Mouse (Mus musculus) liver, adult 2 months (tissue): ENCODE data around the gene Disc1. TPM values are rescaled to one million over a fixed set of nuclear protein-coding genes. Genes with fewer than 3 reads are reported as not detected.
A peak's percentile ranks its signal among the peaks of the same experiment; 100 is the strongest.

Source experiments
- DNase-seq: peaks from one replicate; pipeline ENCODE4 v3.0.0-alpha.2; 2011; ENCODE audit warnings: low read depth, low spot score; ENCODE audit errors: extremely low read depth
- H3K27ac ChIP-seq: fragments of 200-500 bp; replicated peaks from 2 replicates; pipeline ENCODE4 v1.5.1; 2012; ENCODE audit warnings: low read depth, mild to moderate bottlenecking, control low read depth, inconsistent platforms, low read length; ENCODE audit not compliant: insufficient read depth
- H3K27me3 ChIP-seq: fragments of 200-500 bp; 2 replicates; pipeline ENCODE4 v1.6.1; 2012; ENCODE audit warnings: mild to moderate bottlenecking, moderate library complexity, low read length, inconsistent platforms; ENCODE audit not compliant: control insufficient read depth, insufficient read depth
- H3K36me3 ChIP-seq: fragments of 200-500 bp; 2 replicates; pipeline ENCODE4 v1.6.1; 2012; ENCODE audit warnings: low read length, inconsistent platforms; ENCODE audit not compliant: control insufficient read depth, insufficient read depth
- H3K4me1 ChIP-seq: fragments of 200-500 bp; 2 replicates; pipeline ENCODE4 v1.6.1; 2011; ENCODE audit warnings: low read length; ENCODE audit not compliant: control insufficient read depth, insufficient read depth
- H3K4me3 ChIP-seq: fragments of 200-500 bp; 2 replicates; pipeline ENCODE4 v1.5.1; 2011; ENCODE audit warnings: low read depth, mild to moderate bottlenecking, control low read depth, low read length, moderate library complexity; ENCODE audit not compliant: insufficient read depth
- H3K79me2 ChIP-seq: fragments of 200-500 bp; 2 replicates; pipeline ENCODE4 v1.6.1; 2012; ENCODE audit warnings: inconsistent platforms, mild to moderate bottlenecking, low read length, moderate library complexity; ENCODE audit not compliant: control insufficient read depth, insufficient read depth
- H3K9ac ChIP-seq: fragments of 200-500 bp; 2 replicates; pipeline ENCODE4 v1.6.1; 2012; ENCODE audit warnings: low read depth, mild to moderate bottlenecking, control low read depth, inconsistent platforms, low read length
- CTCF ChIP-seq: fragments of 200-500 bp; IDR thresholded peaks from 2 replicates; pipeline ENCODE4 v1.5.1; 2011; ENCODE audit warnings: low read depth, low read length, control low read depth
- POLR2A ChIP-seq: fragments of 200-500 bp; IDR thresholded peaks from 2 replicates; pipeline ENCODE4 v1.6.1; 2011; ENCODE audit warnings: low read length, control low read depth; ENCODE audit not compliant: insufficient read depth; ENCODE audit errors: extremely low read depth
- WGBS: fragments of 180-500 bp; shearing (Covaris S2); methylation state at CpG from one replicate; pipeline ENCODE4 v1.1.7; 2018; 5-methylcytosine and 5-hydroxymethylcytosine counted together
- polyA plus RNA-seq: library from polyadenylated mRNA; depleted of rRNA; stranded (reverse); fragments of >200 nt; gene quantifications from 2 replicates; pipeline ENCODE4 v1.2.3, GENCODE M21; 2012
- total RNA-seq: library from RNA; depleted of rRNA; stranded (reverse); fragments of >200 nt; gene quantifications from 2 replicates; pipeline ENCODE4 v1.2.3, GENCODE M21; 2014

Gene Disc1
- total and polyA plus RNA-seq, 2 experiments, result 0.16 to 0.37 TPM

GRCm38 (mm10) chr8:125031276-125031675 lies 22.7 kb upstream of the Disc1 start:
- Histone ChIP-seq H3K27me3 (no peaks in the 10 kb centered on the region), H3K36me3 (peaks cover 33% of the 10 kb centered on the region), H3K4me3 (no peak overlapping the region), H3K79me2 (no peaks in the 10 kb centered on the region), H3K4me1 (no peaks in the 10 kb centered on the region), H3K9ac (no peak overlapping the region), H3K27ac (no peak overlapping the region)
- no peak for DNase-seq
- 74% methylated on average over 5 of the region's 5 CpGs for WGBS
- TF ChIP-seq CTCF, result no peak
- no peak for TF ChIP-seq POLR2A

GRCm38 (mm10) chr8:125034669-125035068 lies 19.3 kb upstream of the Disc1 start:
- Histone ChIP-seq H3K4me1 (peaks cover 4% of the 10 kb centered on the region; the same call in 1 of the 2 replicates), H3K36me3 (peaks cover 7% of the 10 kb centered on the region; the same call in 1 of the 2 replicates), H3K4me3 (no peak overlapping the region), H3K27me3 (no peaks in the 10 kb centered on the region), H3K79me2 (no peaks in the 10 kb centered on the region), H3K27ac (no peak overlapping the region), H3K9ac (no peak overlapping the region)
- TF ChIP-seq POLR2A, result no peak
- peak; percentile 82 for TF ChIP-seq CTCF
- WGBS, result 56% methylated on average over 8 of the region's 8 CpGs
- no peak for DNase-seq

- Histone ChIP-seq H3K4me1 (peaks cover 4% of the 10 kb centered on the region; the same call in 1 of the 2 replicates), H3K9ac (no peak overlapping the region), H3K27me3 (no peaks in the 10 kb centered on the region), H3K36me3 (peaks cover under 1% of the 10 kb centered on the region; the same call in 1 of the 2 replicates), H3K79me2 (no peaks in the 10 kb centered on the region), H3K4me3 (no peak overlapping the region), H3K27ac (no peak overlapping the region)
- WGBS, result 30% methylated on average over 7 of the region's 7 CpGs
- no peak for TF ChIP-seq POLR2A
- TF ChIP-seq CTCF, result no peak
- DNase-seq, result no peak
Observed at GRCm38 (mm10) chr8:125037081-125037480, 16.9 kb upstream of the Disc1 start.

- Histone ChIP-seq H3K27ac (no peak overlapping the region), H3K36me3 (no peaks in the 10 kb centered on the region), H3K4me3 (no peak overlapping the region), H3K79me2 (no peaks in the 10 kb centered on the region), H3K4me1 (peaks cover 4% of the 10 kb centered on the region; the same call in 1 of the 2 replicates), H3K27me3 (no peaks in the 10 kb centered on the region), H3K9ac (no peak overlapping the region)
- 96% methylated on average over 15 of the region's 15 CpGs for WGBS
- TF ChIP-seq POLR2A (no peak), CTCF (no peak)
- DNase-seq, result no peak
Observed at GRCm38 (mm10) chr8:125038731-125039130, 15.3 kb upstream of the Disc1 start.

- H3K4me1 ChIP-seq, result peaks cover 4% of the 10 kb centered on the region; the same call in 1 of the 2 replicates
- 82% methylated on average over 15 of the region's 15 CpGs for WGBS
- H3K9ac ChIP-seq, result no peak overlapping the region
- TF ChIP-seq POLR2A (no peak), CTCF (no peak)
- no peak overlapping the region for H3K27ac ChIP-seq
- H3K27me3 ChIP-seq, result no peaks in the 10 kb centered on the region
- no peaks in the 10 kb centered on the region for H3K36me3 ChIP-seq
- no peak overlapping the region for H3K4me3 ChIP-seq
- DNase-seq, result no peak
- no peaks in the 10 kb centered on the region for H3K79me2 ChIP-seq
Observed at GRCm38 (mm10) chr8:125040587-125041375, 13.2 kb upstream of the Disc1 start.

GRCm38 (mm10) chr8:125041496-125041895 lies 12.5 kb upstream of the Disc1 start:
- H3K27ac ChIP-seq, result no peak overlapping the region
- H3K79me2 ChIP-seq, result no peaks in the 10 kb centered on the region
- H3K27me3 ChIP-seq, result no peaks in the 10 kb centered on the region
- no peak overlapping the region for H3K9ac ChIP-seq
- peaks cover 4% of the 10 kb centered on the region; the same call in 1 of the 2 replicates for H3K4me1 ChIP-seq
- peak; percentile 47 for DNase-seq
- WGBS, result 16% methylated on average over 2 of the region's 2 CpGs
- no peak overlapping the region for H3K4me3 ChIP-seq
- H3K36me3 ChIP-seq, result no peaks in the 10 kb centered on the region
- no peak for TF ChIP-seq POLR2A
- no peak for TF ChIP-seq CTCF
